Mouse (Mus musculus): Measurements from ENCODE around the gene Nop56.
A peak's percentile ranks its signal among the peaks of the same experiment; 100 is the strongest.

The Nop56 gene

DNA sequence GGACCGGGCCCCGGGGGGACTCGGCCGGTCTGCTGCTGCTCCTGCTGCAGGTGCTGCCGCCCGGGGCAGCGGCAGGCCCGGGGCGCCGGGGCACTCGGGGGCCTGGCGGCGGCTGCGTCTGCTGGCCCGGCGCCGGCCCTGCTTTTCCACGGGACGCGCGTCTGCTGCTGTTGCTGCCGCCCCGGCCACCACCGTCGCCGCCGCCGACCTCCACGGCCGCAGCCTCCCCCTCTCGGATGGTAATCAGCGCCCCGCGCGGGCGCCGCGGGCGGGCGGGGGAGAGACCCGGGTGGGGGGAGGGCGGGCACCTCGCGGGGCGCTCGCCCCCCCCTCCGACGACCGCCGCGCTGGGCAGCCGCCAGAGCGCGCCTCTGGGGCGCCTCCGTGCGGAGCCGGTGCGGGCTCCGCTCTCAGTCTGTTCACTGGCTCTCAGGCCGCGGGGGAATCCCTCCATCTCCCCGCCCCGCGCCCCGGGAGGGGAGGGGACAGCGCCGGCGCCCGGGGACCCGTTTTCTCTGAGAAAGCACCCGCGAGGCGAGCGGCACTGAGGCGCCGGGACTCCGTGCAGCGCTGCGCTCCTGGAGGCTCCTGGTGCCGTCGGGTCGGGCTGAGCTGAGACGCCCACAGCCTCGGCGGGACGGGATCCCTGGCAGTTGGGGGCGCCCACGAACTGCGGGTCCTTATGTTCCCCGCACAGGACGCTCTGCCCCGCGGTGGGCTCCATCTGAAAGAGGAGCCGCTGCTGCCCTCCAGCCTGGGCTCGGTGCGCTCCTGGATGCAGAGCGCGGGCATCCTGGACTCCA lies 21.3 kb downstream of the Nop56 start:
- peak; percentile 32 to 44 for DNase-seq

GRCm38 (mm10) chr2:130296134-130296745 lies 22.0 kb downstream of the Nop56 start:
- DNase-seq: peak in 1 of 2 experiments; percentile 14

DNA sequence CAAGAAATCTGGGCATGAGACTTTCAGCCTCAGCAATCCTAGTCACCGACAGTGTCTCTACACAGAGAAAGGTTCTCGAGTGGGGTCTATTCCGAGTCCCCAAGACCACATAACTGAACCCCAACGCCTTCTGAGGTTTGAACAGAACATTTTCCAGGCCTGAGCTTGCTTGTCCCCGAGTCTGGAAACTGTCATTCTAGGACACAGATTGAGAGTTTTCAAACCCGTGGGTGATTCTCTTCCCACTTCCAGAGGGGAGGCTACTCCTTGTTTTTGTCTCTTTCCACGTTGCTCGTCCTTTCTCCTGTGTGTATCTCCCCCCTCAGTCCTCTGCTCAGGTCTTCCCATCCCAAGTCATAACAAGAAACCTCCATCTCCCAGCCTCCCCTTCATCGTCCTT lies 23.4 kb downstream of the Nop56 start:
- no peak for DNase-seq

DNA sequence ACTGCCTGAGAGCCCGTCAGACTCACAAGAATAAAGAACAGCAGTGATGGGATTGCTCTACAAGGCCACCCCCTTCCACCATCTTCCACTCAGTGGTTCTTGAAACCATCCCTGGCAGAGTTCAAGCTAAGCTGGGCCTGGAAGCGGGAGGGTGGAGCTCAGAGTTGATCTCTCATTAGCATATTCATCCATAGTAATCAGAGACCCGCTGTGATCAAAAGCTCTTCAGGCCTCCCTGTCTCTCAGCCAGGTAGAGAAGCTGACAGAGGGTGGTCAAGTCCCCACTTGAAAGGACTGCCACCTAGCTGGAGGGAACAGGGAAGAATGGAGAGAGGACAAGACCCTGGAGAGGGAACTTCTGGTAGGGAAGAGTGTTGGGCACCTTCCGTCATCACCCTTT lies 28.8 kb downstream of the Nop56 start:
- DNase-seq: no peak

DNA sequence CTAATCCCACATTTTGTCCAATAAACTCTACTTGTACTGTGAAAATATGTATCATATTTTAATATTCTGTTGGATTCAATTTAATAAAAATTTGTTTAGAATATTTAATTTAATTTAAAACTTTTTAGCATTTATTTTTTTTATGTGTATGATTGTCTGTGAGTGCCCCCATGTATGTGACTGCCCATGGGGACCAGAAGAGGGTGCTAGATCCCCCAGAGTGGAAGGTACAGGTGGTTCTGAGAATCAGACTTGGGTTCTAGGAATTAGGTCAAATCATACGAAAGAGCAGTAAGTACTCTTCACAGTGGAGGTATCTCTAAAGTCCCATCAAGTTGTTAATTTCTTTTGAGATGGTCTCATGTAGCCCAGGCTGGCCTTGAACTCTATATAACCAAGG lies 52.8 kb downstream of the Nop56 start:
- no peak for DNase-seq
